Mouse (Mus musculus) embryonic facial prominence, embryonic 11.5 days (tissue): ENCODE measurements around the gene St5. TPM values are rescaled to one million over a fixed set of nuclear protein-coding genes. Genes with fewer than 3 reads are reported as not detected.

ENCODE experiments used
- ATAC-seq: fragments of 200-750 bp; cut with Nextera tagmentation; replicated peaks from 2 replicates; pipeline ENCODE4 v1.8.0; 2017; ENCODE audit warnings: low read depth; ENCODE audit not compliant: insufficient number of reproducible peaks, low FRiP score, low TSS enrichment
- DNase-seq: peaks from one replicate; pipeline ENCODE4 v3.0.0-alpha.2; 2015; ENCODE audit warnings: low spot score
- H3K27ac ChIP-seq: fragments of 300-500 bp; sonication (generic); replicated peaks from 2 replicates; pipeline ENCODE4 v1.5.1; 2014; ENCODE audit warnings: mild to moderate bottlenecking, low read depth, low read length, control low read depth
- H3K27me3 ChIP-seq: fragments of 300-500 bp; sonication (generic); 2 replicates; pipeline ENCODE4 v1.6.1; 2014; ENCODE audit warnings: mild to moderate bottlenecking, low read length, moderate library complexity, mixed read lengths; ENCODE audit not compliant: control insufficient read depth, insufficient read depth
- H3K36me3 ChIP-seq: fragments of 300-500 bp; sonication (generic); replicated peaks from 2 replicates; pipeline ENCODE4 v1.6.1; 2014; ENCODE audit warnings: low read depth, mild to moderate bottlenecking, low read length, moderate library complexity, mixed read lengths; ENCODE audit not compliant: control insufficient read depth, insufficient read depth
- H3K4me1 ChIP-seq: fragments of 300-500 bp; sonication (generic); 2 replicates; pipeline ENCODE4 v1.6.1; 2014; ENCODE audit warnings: low read length, mixed read lengths; ENCODE audit not compliant: control insufficient read depth, insufficient read depth
- H3K4me2 ChIP-seq: fragments of 300-500 bp; sonication (generic); 2 replicates; pipeline ENCODE4 v1.6.1; 2014; ENCODE audit warnings: low read depth, mild to moderate bottlenecking, control low read depth, low read length, moderate library complexity
- H3K4me3 ChIP-seq: fragments of 300-500 bp; sonication (generic); 2 replicates; pipeline ENCODE4 v1.5.1; 2014; ENCODE audit warnings: low read depth, low read length, control low read depth
- H3K9ac ChIP-seq: fragments of 300-500 bp; sonication (generic); replicated peaks from 2 replicates; pipeline ENCODE4 v1.6.1; 2014; ENCODE audit warnings: mild to moderate bottlenecking, control low read depth, low read length
- H3K9me3 ChIP-seq: fragments of 300-500 bp; sonication (generic); replicated peaks from 2 replicates; pipeline ENCODE4 v1.6.1; 2016; ENCODE audit warnings: mild to moderate bottlenecking, low read length, inconsistent platforms, mixed read lengths; ENCODE audit not compliant: control insufficient read depth
- WGBS: fragments of 180-500 bp; shearing (Covaris S2); extraction: QIAGEN DNeasy Blood & Tissue Kit; methylation state at CpG from one replicate; pipeline ENCODE4 v1.1.7; 2014; 5-methylcytosine and 5-hydroxymethylcytosine counted together
- polyA plus RNA-seq: library from polyadenylated mRNA; unstranded; fragments of >200 nt; fragmentation: Nextera tagmentation; extraction: Ambion mirVana; gene quantifications from 2 replicates; pipeline ENCODE4 v1.2.1, GENCODE M21; 2014

Gene St5
- polyA plus RNA-seq, 1 experiment from 2014 or later = 37.7 TPM

DNA sequence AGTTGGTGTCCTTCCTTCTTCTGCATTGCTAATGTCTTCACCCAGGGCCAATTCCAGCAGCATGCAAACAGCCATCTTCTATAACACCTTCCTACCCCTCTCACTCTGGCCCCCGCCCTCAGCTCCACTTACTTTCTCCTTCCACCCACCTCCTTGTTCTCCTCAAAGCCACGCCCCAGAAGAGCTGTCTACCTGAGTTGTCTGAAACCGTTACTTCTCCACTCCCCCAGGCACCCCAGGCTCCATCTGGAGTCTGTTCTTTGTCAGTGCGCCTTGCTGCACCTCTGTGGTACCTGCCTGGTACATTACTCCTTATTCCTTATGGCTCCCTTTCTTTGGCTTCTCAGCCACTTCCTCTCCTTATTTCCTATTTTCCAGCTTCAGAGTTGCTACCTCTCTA lies 170.3 kb downstream of the St5 start:
- H3K4me2 ChIP-seq = no peak overlapping the region
- no peak overlapping the region for H3K4me3 ChIP-seq
- H3K9me3 ChIP-seq = no peaks in the 10 kb centered on the region
- no peaks in the 10 kb centered on the region; the same call in none of the 2 replicates for H3K36me3 ChIP-seq
- ATAC-seq (no peak), DNase-seq (no peak)
- no peaks in the 10 kb centered on the region for H3K4me1 ChIP-seq
- no peak overlapping the region for H3K27ac ChIP-seq
- no peaks in the 10 kb centered on the region for H3K27me3 ChIP-seq
- no peak overlapping the region for H3K9ac ChIP-seq
- 81% methylated on average over 4 of the region's 4 CpGs for WGBS

GRCm38 (mm10) chr7:109532691-109533090 lies 170.7 kb downstream of the St5 start:
- no peak for ATAC-seq
- H3K9ac ChIP-seq = no peak overlapping the region
- DNase-seq = no peak
- H3K27ac ChIP-seq = no peak overlapping the region
- no peak overlapping the region for H3K4me3 ChIP-seq
- H3K4me2 ChIP-seq = no peak overlapping the region
- H3K36me3 ChIP-seq = no peaks in the 10 kb centered on the region; the same call in none of the 2 replicates
- H3K9me3 ChIP-seq = no peaks in the 10 kb centered on the region
- no peaks in the 10 kb centered on the region for H3K4me1 ChIP-seq
- no peaks in the 10 kb centered on the region for H3K27me3 ChIP-seq
- 79% methylated on average over 3 of the region's 3 CpGs for WGBS

GRCm38 (mm10) chr7:109531501-109531900 lies 171.9 kb downstream of the St5 start:
- no peaks in the 10 kb centered on the region for H3K4me1 ChIP-seq
- no peak overlapping the region for H3K9ac ChIP-seq
- no peak overlapping the region for H3K27ac ChIP-seq
- no peak overlapping the region for H3K4me3 ChIP-seq
- DNase-seq = no peak
- H3K27me3 ChIP-seq = no peaks in the 10 kb centered on the region
- H3K9me3 ChIP-seq = no peaks in the 10 kb centered on the region
- H3K4me2 ChIP-seq = no peak overlapping the region
- no peak for ATAC-seq
- H3K36me3 ChIP-seq = no peaks in the 10 kb centered on the region; the same call in none of the 2 replicates
- 82% methylated on average over 5 of the region's 5 CpGs for WGBS

GRCm38 (mm10) chr7:109529741-109530140 lies 173.7 kb downstream of the St5 start:
- no peak overlapping the region for H3K4me2 ChIP-seq
- no peaks in the 10 kb centered on the region; the same call in none of the 2 replicates for H3K36me3 ChIP-seq
- WGBS = 74% methylated on average over 2 of the region's 2 CpGs
- H3K4me3 ChIP-seq = no peak overlapping the region
- H3K9me3 ChIP-seq = no peaks in the 10 kb centered on the region
- H3K27me3 ChIP-seq = no peaks in the 10 kb centered on the region
- no peak for ATAC-seq
- DNase-seq = no peak
- no peaks in the 10 kb centered on the region for H3K4me1 ChIP-seq
- H3K9ac ChIP-seq = no peak overlapping the region
- H3K27ac ChIP-seq = no peak overlapping the region

GRCm38 (mm10) chr7:109528356-109528755 lies 175.0 kb downstream of the St5 start:
- H3K27ac ChIP-seq = no peak overlapping the region
- peaks cover under 1% of the 10 kb centered on the region for H3K36me3 ChIP-seq
- 13% methylated on average over 3 of the region's 3 CpGs for WGBS
- no peak overlapping the region for H3K4me3 ChIP-seq
- H3K4me1 ChIP-seq = no peaks in the 10 kb centered on the region
- no peak overlapping the region for H3K9ac ChIP-seq
- no peaks in the 10 kb centered on the region for H3K9me3 ChIP-seq
- ATAC-seq (peak; percentile 62; the same call in 1 of the 2 replicates), DNase-seq (peak; percentile 68)
- no peak overlapping the region for H3K4me2 ChIP-seq
- no peaks in the 10 kb centered on the region for H3K27me3 ChIP-seq

- Histone ChIP-seq H3K36me3 (peaks cover 4% of the 10 kb centered on the region), H3K9ac (no peak overlapping the region), H3K4me1 (no peaks in the 10 kb centered on the region), H3K9me3 (no peaks in the 10 kb centered on the region), H3K27ac (no peak overlapping the region), H3K4me3 (no peak overlapping the region), H3K4me2 (no peak overlapping the region), H3K27me3 (no peaks in the 10 kb centered on the region)
- ATAC-seq = no peak
- no peak for DNase-seq
- WGBS = 76% methylated on average over 3 of the region's 3 CpGs
Observed at GRCm38 (mm10) chr7:109527536-109527935, 175.9 kb downstream of the St5 start.

DNA sequence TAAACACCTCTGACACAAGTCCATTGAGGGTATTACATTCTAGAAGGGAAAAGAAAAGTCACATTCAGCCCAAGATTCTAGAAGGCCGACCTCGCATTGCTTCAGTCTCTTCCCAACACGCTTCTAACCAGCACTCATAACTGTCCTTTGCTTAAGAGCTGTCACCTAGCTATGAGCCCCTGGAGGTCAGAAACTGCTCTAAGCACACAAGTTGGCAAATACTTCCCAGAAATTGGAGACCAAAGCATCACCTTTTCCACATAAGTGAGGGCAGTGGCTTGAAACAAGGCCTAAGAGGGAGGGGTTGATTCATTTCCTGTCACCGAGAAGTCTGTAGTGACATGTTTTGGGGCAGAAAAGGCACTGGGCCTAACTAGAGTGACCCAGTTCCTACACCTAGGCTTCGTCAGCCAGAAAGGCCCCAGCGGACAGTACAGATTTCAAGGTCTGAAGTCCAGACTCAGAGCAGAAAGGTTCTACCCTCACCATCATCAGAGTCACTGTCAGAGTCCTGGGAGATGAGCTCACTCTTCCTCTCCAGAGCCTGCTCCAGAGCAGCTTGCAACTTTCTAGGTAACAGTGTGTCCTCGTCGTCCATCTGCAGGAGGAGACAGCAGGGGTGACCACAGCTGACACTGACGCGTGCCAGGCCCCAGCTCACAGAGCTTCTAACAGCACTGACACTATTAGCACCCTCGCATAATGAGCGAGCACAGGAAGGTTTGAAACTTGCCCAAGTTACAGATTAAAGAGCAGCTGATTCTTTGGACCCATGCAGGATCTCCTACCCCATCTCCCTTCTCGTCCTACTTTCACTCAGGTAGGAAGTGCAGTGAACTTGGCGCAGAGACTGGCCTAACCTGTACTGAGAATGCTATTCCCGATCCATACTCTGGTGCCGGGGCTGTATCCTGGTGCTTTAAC lies 177.4 kb downstream of the St5 start:
- no peak overlapping the region for H3K4me2 ChIP-seq
- H3K27me3 ChIP-seq = no peaks in the 10 kb centered on the region
- WGBS = 82% methylated on average over 16 of the region's 16 CpGs
- H3K9me3 ChIP-seq = no peaks in the 10 kb centered on the region
- ATAC-seq = no peak
- no peak overlapping the region for H3K4me3 ChIP-seq
- peaks cover 8% of the 10 kb centered on the region for H3K36me3 ChIP-seq
- H3K9ac ChIP-seq = no peak overlapping the region
- H3K27ac ChIP-seq = no peak overlapping the region
- DNase-seq = no peak
- no peaks in the 10 kb centered on the region; the same call in 1 of the 2 replicates for H3K4me1 ChIP-seq

GRCm38 (mm10) chr7:109524763-109525162 lies 178.6 kb downstream of the St5 start:
- H3K4me2 ChIP-seq = no peak overlapping the region
- peaks cover 8% of the 10 kb centered on the region for H3K36me3 ChIP-seq
- H3K27me3 ChIP-seq = no peaks in the 10 kb centered on the region
- no peak for DNase-seq
- no peak for ATAC-seq
- WGBS = 79% methylated on average over 3 of the region's 3 CpGs
- no peaks in the 10 kb centered on the region; the same call in 1 of the 2 replicates for H3K4me1 ChIP-seq
- no peak overlapping the region for H3K9ac ChIP-seq
- H3K4me3 ChIP-seq = no peak overlapping the region
- H3K9me3 ChIP-seq = no peaks in the 10 kb centered on the region
- no peak overlapping the region for H3K27ac ChIP-seq
